Mouse (Mus musculus): ENCODE results near the gene Trpv3.

GRCm38 (mm10) chr11:73232513-73232912 is 34.7 kb upstream of the Trpv3 start:
- no peak for TF ChIP-seq CTCF (conservative IDR thresholded peaks at IDR 0.05; ENCODE audit: low read length)
- no peak for TF ChIP-seq POU5F1 (IDR thresholded peaks at IDR 0.05; ENCODE audit: borderline replicate concordance, low read length)

All from E14TG2a.4 (cell line).